Mouse (Mus musculus) bone marrow macrophage, adult 2 months (primary cell): Measurements from ENCODE around the gene Oprl1.

ENCODE experiments used
- CTCF ChIP-seq: IDR thresholded peaks from 2 replicates; pipeline ENCODE4 v1.5.1; 2012; ENCODE audit warnings: low read depth, mild to moderate bottlenecking, low read length, moderate library complexity
- POLR2A ChIP-seq: IDR thresholded peaks from 2 replicates; pipeline ENCODE4 v1.6.1; 2012; ENCODE audit warnings: mild to moderate bottlenecking, low read depth, low read length, borderline replicate concordance

GRCm38 (mm10) chr2:181679951-181680715 lies 34.7 kb upstream of the Oprl1 start, which contains the start of gene Tcea2:
- TF ChIP-seq CTCF (no peak), POLR2A (no peak)
